Mouse (Mus musculus) CH12.LX (cell line): ENCODE data around the gene Rps3.

Experiments
- CTCF ChIP-seq, 2 experiments: IDR thresholded peaks in 1 of 2; conservative IDR thresholded peaks in 1 of 2; 2 replicates each; pipeline ENCODE4 v1.5.1; 2011 to 2012; ENCODE audit warnings: low read depth in 2 of 2, low read length in 2 of 2, improper control_type of control experiment in 1 of 2, inconsistent platforms in 1 of 2, mild to moderate bottlenecking in 1 of 2, moderate library complexity in 1 of 2
- EP300 ChIP-seq: IDR thresholded peaks from 2 replicates; pipeline ENCODE4 v1.6.1; 2011; ENCODE audit warnings: low read length, improper control_type of control experiment
- MAFK ChIP-seq: IDR thresholded peaks from 2 replicates; pipeline ENCODE4 v1.6.1; 2011; ENCODE audit warnings: low read length, improper control_type of control experiment; ENCODE audit not compliant: insufficient replicate concordance
- POLR2A ChIP-seq: IDR thresholded peaks from 2 replicates; pipeline ENCODE4 v1.6.1; 2011; ENCODE audit warnings: low read depth, mild to moderate bottlenecking, improper control_type of control experiment, low read length
- RAD21 ChIP-seq: IDR thresholded peaks from 2 replicates; pipeline ENCODE4 v1.6.1; 2011; ENCODE audit warnings: low read depth, mild to moderate bottlenecking, low read length, improper control_type of control experiment, moderate library complexity
- TBP ChIP-seq: conservative IDR thresholded peaks from 2 replicates; pipeline ENCODE4 v1.6.1; 2011; ENCODE audit warnings: low read depth, low read length, improper control_type of control experiment
- USF1 ChIP-seq: IDR thresholded peaks from 2 replicates; pipeline ENCODE4 v1.6.1; 2014; ENCODE audit warnings: low read depth, mild to moderate bottlenecking, inconsistent platforms, low read length, improper control_type of control experiment
- ZMIZ1 ChIP-seq: IDR thresholded peaks from 2 replicates; pipeline ENCODE4 v1.6.1; 2012; ENCODE audit warnings: low read depth, mild to moderate bottlenecking, inconsistent platforms, low read length, improper control_type of control experiment

- no peak for TF ChIP-seq USF1
- TF ChIP-seq CTCF (conservative IDR thresholded peaks at IDR 0.05 in 1 of 2, IDR thresholded peaks at IDR 0.05 in 1 of 2; ENCODE audit: low read depth in 2 of 2, low read length in 2 of 2): no peak
- no peak for TF ChIP-seq EP300
- no peak for TF ChIP-seq TBP
- no peak for TF ChIP-seq POLR2A
- TF ChIP-seq MAFK: no peak; the same call in 1 of the 2 replicates
- TF ChIP-seq ZMIZ1: no peak
- TF ChIP-seq RAD21: no peak
Measured at GRCm38 (mm10) chr7:99483924-99484319, 384 bp upstream of the Rps3 start.
